Mouse (Mus musculus) bone marrow macrophage, adult 2 months (primary cell): ENCODE measurements around the gene Wdr61. TPM values are rescaled to one million over a fixed set of nuclear protein-coding genes. Genes with fewer than 3 reads are reported as not detected.

Experiments
- H3K27ac ChIP-seq: 2 replicates; pipeline ENCODE4 v1.5.1; 2012; ENCODE audit warnings: low read depth, low read length; ENCODE audit not compliant: insufficient read depth
- H3K4me1 ChIP-seq: 2 replicates; pipeline ENCODE4 v1.6.1; 2012; ENCODE audit warnings: low read length; ENCODE audit not compliant: control insufficient read depth, insufficient read depth
- H3K4me3 ChIP-seq: 2 replicates; pipeline ENCODE4 v1.5.1; 2012; ENCODE audit warnings: mild to moderate bottlenecking, low read length, moderate library complexity; ENCODE audit not compliant: insufficient read depth
- CTCF ChIP-seq: IDR thresholded peaks from 2 replicates; pipeline ENCODE4 v1.5.1; 2012; ENCODE audit warnings: low read depth, mild to moderate bottlenecking, low read length, moderate library complexity
- POLR2A ChIP-seq: IDR thresholded peaks from 2 replicates; pipeline ENCODE4 v1.6.1; 2012; ENCODE audit warnings: mild to moderate bottlenecking, low read depth, low read length, borderline replicate concordance
- polyA plus RNA-seq: library from polyadenylated mRNA; stranded (reverse); fragments of >200 nt; gene quantifications from 2 replicates; pipeline ENCODE4 v1.2.4, GENCODE M21; 2012; ENCODE audit not compliant: missing spikeins, insufficient read depth, insufficient read length

The Wdr61 gene
- polyA plus RNA-seq, 1 experiment: 32.7 TPM

DNA sequence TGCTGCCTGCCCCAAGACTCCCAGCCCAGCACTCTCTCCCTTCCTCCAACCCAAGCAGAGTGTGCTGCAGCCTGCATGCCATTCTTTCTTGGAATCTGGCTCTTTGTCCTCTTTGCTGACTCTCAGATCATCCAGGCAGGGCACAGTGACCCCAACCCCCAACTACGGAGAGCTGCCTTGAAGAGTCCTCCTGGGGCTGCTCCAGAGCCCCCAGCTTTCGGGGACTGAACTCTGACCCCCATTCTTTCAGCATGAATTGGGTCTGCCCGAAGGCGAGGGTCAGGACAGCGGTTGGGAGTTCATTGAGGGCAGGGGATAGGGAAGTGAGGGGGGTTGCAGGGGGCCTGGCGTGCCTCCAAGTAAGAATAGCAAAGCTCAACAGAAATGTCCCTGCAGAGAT, 25.3 kb upstream of the Wdr61 start:
- TF ChIP-seq CTCF (no peak), POLR2A (no peak)

DNA sequence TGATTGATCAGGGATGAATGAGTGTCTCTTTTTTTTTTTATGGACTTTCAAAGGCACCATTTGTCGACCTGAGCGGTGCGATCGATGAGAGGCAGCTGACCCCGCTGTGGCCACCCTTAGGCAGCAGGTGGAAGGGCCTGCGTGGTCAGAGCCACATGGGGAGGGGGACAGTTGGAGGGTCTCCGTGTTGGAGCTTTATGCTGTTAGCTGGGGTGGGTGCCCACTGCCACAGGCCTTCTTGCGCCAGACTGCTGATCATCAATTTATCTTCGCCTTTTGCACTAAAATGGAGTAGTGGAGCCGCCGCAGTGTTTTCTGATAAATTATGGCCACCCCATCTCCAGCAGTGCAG, 18.6 kb upstream of the Wdr61 start:
- TF ChIP-seq CTCF: no peak
- no peak for TF ChIP-seq POLR2A
- no peak overlapping the region for H3K4me3 ChIP-seq
- H3K27ac ChIP-seq: no peak overlapping the region
- H3K4me1 ChIP-seq: peaks cover 19% of the 10 kb centered on the region

More for the DNA sequence above, 25.3 kb upstream of the Wdr61 start:
- no peak overlapping the region for H3K27ac ChIP-seq
- no peak overlapping the region for H3K4me3 ChIP-seq
- no peaks in the 10 kb centered on the region for H3K4me1 ChIP-seq

DNA sequence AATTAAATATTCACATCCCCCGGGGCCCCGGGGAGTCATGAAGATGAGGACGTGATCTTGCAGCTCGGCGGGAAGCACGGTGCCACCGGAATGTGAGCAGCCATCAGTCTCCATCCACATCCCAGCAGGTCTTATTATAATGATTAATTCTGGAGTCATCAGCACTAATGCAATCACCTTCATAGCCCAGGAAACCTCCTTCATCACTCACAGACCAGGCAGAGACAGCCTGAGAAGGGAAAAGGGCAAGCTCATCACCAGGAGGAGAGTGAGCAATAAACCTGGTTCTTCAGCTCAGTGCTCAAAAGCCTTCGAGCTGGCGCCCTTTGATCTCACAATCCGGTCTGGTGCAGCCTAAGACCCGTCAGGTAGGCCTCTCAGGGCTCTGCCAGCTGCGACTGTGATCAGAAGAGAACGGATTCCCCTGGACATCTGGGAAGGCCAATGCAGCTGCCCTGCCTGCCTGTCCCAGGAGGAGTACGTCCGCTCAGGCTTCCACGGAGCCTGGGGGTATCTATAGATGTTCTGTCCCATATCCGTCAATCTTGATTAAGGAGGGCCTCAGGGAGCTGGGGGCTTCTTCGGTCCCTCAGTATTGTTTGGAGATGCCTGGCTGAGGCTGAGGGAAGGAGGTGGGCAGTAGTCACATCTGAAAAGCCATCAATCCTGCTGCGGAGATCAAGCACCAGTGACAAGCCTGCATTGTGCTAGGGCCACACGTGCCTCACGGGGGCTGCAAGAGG, 18.1 kb upstream of the Wdr61 start:
- no peak overlapping the region for H3K4me3 ChIP-seq
- H3K4me1 ChIP-seq: peaks cover 19% of the 10 kb centered on the region
- no peak overlapping the region for H3K27ac ChIP-seq
- TF ChIP-seq CTCF: no peak
- no peak for TF ChIP-seq POLR2A

DNA sequence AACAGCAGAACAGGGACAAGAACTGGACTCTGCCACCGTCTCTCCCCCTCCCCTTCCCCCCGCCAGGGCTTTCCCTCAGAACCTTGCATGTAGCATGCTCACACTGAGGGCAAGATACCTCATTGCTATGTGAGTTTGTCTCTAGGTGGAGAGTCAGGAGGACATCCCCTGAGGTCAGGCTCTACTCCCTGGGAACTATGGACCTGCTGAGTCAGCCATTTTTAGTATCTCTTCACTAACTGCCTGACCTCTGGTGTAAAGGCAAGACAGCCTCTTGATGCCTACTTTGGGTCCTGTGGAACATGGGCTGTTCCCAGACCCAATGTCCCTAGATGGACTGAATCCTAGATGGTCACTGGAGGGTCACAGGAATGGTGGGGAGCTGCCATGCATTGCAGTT, 17.4 kb upstream of the Wdr61 start:
- peaks cover 19% of the 10 kb centered on the region for H3K4me1 ChIP-seq
- no peak overlapping the region for H3K4me3 ChIP-seq
- no peak overlapping the region for H3K27ac ChIP-seq
- TF ChIP-seq CTCF: no peak
- no peak for TF ChIP-seq POLR2A

DNA sequence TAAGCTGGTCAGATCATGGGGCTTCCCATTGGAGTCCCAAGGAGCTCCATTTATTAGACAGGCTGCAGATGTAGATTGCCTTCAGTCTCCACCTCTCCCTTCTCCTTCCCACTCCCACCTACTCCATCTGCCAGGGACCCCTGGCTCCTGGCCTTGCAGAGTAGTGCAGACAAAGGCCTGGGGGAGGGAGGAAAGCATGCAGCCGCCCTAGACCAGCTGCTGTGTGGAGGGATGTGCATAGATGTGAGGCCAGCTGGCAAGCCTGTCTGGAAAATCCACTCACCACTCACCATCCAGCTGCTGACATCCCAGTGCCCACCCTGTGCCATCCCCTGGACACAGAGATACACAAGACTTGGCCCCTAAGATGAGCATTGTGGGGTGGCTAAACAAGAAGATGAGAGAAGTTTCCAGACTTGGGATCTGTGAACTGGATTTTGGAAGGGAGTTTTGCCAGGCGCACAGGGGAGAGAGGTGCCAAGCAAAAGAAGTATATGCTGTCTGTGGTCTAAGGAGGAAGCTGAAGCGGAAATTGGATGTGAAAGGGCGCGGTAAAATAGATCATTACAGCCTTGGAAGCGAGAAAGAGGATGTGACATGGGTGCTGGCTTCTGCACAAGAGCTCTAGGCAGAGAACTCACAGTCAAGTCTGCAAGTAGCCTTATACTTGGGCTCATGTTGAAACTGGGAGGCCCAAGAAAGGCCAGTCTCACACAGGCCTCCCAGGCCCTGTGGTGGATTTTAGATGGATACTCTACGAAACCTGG, 16.1 kb upstream of the Wdr61 start:
- H3K4me1 ChIP-seq: peaks cover 19% of the 10 kb centered on the region
- H3K4me3 ChIP-seq: no peak overlapping the region
- TF ChIP-seq POLR2A (no peak), CTCF (no peak)
- no peak overlapping the region for H3K27ac ChIP-seq

DNA sequence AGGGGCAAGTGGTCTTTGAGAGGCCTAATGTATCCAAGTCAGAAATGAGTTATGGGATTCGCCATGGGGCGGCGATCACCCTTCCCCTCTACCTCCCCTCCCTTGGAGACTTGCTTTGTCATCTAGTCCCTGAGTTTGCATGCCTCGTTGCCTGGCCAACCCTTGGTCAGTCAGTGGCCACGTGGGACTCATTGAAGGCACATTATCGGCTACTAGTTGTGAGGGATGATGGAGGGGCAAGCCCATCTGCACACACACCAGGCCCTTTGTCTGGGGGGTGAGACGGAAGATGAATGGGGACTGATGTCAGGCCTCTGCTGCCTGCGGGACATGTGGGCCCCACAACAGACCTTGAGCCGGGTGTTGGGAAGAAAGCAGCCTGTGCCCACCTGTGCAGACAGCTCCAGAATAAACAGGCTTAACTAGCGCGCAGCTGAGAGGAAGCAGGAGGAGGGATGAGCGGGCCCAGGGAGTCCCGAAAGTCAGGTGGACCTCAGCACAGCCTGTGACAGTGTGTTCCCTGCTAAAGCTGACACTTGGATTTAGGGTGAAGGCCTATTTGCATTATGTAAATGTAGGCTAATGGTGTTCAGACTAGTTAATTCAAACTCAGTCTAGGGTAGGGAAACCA, 11.5 kb upstream of the Wdr61 start:
- Histone ChIP-seq H3K27ac (no peak overlapping the region), H3K4me1 (peaks cover 14% of the 10 kb centered on the region), H3K4me3 (no peak overlapping the region)
- TF ChIP-seq CTCF: no peak
- no peak for TF ChIP-seq POLR2A

DNA sequence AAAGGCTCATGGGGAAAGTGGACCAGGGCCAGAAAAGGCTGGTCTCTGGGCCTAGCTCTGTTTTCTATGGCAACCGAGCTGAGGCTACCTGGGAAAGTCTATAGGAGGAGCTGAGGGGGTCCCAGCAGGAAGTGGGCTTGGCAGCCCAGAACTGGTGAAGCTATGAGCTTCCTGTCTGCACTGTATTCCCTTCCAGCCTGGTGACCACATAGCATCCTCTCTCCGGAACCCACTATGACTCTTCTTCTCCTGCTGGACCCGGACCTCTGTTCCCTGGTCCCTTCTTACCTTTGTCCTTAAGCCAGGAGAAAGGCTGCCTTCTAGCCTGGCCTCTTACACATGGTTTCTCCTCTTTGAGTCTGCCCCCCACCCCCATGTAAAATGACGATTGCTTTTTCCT, 9.6 kb upstream of the Wdr61 start:
- TF ChIP-seq POLR2A (no peak), CTCF (no peak)
- Histone ChIP-seq H3K27ac (no peak overlapping the region), H3K4me1 (peaks cover 6% of the 10 kb centered on the region), H3K4me3 (no peak overlapping the region)

DNA sequence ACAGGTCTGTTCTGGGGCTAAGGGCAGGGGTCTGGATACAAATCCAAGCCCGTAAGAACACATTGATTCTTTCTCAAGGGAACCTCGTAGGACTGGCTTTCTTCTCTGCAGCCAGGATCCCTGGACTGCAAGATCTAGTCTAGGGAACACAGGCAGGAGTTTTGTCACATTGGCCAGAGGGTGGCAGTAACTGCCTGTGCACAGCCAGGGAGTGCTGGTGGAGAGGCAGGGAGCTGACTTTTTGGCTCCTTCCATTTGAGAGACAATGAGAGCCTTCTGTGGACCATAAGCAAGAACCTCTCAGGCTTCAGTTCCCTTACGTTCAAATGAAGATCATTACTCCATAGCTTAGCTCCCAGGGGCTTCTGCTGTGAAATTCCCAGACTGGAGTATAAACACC, 4.1 kb upstream of the Wdr61 start:
- Histone ChIP-seq H3K4me1 (peaks cover 4% of the 10 kb centered on the region; the same call in 1 of the 2 replicates), H3K27ac (no peak overlapping the region), H3K4me3 (no peak overlapping the region)
- TF ChIP-seq POLR2A (no peak), CTCF (peak; percentile 39; the same call in 1 of the 2 replicates)

DNA sequence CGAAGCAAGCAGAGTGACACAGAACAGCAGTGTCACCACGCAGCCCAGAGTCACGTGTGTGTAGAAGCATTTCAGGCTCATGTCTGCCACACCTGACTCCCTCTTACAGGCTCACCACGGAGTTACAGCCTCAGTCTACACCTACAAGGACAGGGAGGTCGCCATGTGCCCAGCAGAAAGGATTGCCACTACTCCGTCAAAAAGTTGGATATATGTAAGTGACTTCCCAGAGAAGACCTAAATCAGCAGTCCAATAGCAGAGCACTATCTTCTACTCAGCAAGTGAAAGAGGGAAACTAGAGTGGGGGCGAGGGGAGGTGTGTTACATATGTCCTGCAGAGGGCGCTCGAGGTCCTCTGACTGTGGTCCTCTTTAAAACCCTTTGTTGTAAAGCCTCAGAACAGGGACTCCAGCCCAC, 2.0 kb upstream of the Wdr61 start:
- H3K4me1 ChIP-seq: peaks cover 9% of the 10 kb centered on the region; the same call in 1 of the 2 replicates
- no peak overlapping the region for H3K27ac ChIP-seq
- H3K4me3 ChIP-seq: no peak overlapping the region
- TF ChIP-seq CTCF: peak; percentile 71
- TF ChIP-seq POLR2A: no peak
